Mouse (Mus musculus): ENCODE results near the gene Epor.

The Epor gene

GRCm38 (mm10) chr9:21962416-21963059 is 768 bp downstream of the Epor start:
- in situ Hi-C loops (cut with MboI), result no loop called here

DNA sequence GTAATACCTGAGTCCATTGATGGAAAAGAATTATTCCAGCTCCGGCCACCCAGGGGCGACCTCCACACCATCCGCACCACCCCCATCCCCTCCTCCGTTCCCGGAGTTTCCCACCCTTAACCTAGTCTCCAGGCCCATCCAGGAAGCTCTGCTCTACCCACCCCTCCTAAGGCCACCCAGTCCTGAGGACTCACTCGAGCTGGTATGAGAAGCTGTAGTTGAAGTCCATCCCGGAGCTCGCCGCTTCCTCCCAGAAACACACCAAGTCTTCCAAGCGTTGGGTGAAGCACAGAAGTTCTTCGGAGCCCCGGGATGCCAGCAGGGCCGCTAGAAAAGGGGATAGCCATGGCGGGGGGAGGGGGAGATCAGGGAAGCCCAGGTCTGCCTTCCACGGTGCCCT is 1.3 kb downstream of the Epor start:
- in situ Hi-C loops (cut with MboI), result no loop called here

GRCm38 (mm10) chr9:21961366-21961980 is 1.8 kb downstream of the Epor start:
- in situ Hi-C loops (cut with MboI), result no loop called here

- in situ Hi-C loops (cut with MboI), result no loop called here
Observed at GRCm38 (mm10) chr9:21960558-21961208, 2.6 kb downstream of the Epor start.

DNA sequence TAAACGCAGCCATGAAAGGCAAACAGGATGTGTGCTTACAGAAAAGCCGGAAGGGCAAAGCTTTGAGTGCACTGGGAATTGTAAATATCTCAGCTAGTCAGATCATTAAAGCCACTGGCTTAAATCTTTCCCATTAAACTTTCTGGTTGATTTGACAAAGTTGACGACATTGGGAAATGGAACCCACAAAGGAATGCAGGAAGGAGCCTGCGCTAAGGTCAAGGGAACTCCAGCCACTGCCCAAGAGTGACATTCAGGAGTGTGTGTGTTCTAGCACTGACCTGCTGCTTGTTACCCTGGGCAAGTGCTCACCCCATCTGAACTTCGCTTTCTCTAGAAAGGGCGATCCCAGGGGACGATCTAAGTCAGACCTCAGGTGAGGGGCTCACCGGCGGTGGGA is 3.2 kb downstream of the Epor start:
- in situ Hi-C loops (cut with MboI), result no loop called here

- in situ Hi-C loops (cut with MboI), result no loop called here
Observed at GRCm38 (mm10) chr9:21959244-21959643, 4.1 kb downstream of the Epor start.

- in situ Hi-C loops (cut with MboI), result no loop called here
Observed at GRCm38 (mm10) chr9:21958372-21958771, 4.9 kb downstream of the Epor start.

GRCm38 (mm10) chr9:21955570-21956281 is 7.6 kb downstream of the Epor start, which contains the start of gene Swsap1:
TSS of gene Swsap1 (plus strand) at chr9:21955755.
- in situ Hi-C loops (cut with MboI), result no loop called here

DNA sequence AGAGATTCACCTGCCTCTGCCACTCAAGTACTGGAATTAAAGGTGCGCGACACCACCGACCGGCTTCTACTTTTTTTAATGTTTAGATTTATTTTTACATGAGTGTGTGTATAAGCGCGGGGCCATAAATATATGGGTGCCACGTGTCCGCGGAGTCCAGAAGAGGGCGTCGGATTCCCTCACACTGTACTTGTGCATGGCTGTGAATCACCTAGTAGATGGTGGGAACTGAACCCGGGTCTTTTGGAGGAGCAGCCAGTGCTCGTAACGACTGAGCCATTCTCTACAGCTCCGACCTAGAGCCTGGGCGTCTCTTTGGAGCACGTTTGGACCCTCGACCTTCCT is 8.1 kb downstream of the Epor start:
- in situ Hi-C loops (cut with MboI), result no loop called here

DNA sequence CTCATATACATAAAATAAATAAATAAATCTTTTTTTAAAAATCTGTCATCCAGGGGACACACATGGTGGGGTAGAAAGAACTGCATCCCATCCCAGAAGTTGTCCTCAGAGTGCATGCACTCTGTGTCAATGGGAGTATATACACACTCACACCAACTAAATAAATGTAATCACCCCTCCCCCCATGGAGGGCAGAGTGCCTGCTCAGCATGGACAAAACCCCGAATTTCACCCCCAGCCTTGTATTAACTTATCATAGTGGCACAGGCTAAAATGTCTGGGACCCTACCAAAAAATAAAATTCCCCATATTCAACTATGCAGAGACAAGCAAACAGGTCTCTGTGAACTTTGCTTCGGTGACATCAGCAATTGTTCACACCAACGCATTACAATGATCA is 8.7 kb downstream of the Epor start:
- in situ Hi-C loops (cut with MboI), result no loop called here

GRCm38 (mm10) chr9:21953600-21953999 is 9.7 kb downstream of the Epor start:
- in situ Hi-C loops (cut with MboI), result no loop called here

GRCm38 (mm10) chr9:21951977-21952376 is 11.3 kb downstream of the Epor start:
- in situ Hi-C loops (cut with MboI), result no loop called here

DNA sequence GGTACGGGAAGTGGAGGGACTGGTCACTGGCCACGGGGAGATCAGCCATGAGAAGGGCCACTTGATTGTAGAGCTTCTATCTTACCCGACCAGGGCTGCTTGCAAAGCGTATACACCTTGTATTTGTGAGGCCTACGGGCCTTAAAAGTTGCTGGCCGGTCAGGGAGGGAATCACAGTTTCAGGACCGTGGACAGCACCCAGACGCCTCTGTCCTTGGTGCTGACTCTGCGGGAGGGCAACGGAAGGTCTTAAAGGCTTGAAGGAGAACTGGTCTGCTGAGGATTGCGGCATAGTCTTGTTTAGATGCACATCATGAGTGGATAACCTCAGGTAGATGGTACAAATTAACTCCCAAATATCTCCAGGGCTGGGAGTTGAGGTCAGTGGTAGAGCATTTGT is 13.0 kb downstream of the Epor start:
- in situ Hi-C loops (cut with MboI), result no loop called here

DNA sequence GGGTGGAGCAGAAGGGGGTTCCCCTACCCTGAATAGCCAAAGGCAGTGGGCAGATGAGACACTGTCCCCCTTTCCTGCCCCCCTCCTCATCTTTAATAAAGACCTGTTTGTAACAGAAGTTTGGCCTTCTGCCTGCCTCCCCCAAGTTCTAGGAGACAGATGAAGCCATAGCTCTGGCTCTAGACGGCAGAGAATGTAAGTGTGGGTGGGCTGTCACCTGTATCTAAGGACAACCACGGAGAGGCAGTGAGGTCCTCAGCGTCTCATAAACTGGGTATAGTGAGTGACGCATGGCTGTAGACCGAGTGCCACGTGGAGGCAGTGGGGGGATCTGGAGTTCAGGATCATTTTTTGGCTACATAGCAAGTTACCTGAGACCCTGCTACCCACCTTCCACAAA is 14.5 kb downstream of the Epor start:
- in situ Hi-C loops (cut with MboI), result no loop called here

DNA sequence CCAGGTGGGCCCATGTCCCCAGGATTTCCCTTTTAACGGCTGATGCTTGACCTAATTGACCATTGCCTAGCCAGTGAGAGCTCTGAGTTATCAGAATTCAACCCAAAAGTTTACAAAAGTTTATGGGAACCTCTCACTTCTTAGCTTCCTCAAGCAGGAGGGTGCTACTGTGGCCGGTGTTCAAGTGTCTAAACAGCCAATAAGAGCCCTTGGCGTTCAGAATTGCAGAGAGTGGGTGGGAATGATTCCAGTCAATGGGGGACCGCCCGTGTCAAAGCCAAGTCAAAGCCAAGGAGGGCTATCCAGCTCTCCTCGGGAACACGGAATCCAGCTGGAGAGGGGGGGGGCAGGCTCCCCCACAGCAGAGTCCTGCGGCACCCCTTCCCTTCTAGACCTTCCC is 15.2 kb downstream of the Epor start:
- in situ Hi-C loops (cut with MboI), result no loop called here

DNA sequence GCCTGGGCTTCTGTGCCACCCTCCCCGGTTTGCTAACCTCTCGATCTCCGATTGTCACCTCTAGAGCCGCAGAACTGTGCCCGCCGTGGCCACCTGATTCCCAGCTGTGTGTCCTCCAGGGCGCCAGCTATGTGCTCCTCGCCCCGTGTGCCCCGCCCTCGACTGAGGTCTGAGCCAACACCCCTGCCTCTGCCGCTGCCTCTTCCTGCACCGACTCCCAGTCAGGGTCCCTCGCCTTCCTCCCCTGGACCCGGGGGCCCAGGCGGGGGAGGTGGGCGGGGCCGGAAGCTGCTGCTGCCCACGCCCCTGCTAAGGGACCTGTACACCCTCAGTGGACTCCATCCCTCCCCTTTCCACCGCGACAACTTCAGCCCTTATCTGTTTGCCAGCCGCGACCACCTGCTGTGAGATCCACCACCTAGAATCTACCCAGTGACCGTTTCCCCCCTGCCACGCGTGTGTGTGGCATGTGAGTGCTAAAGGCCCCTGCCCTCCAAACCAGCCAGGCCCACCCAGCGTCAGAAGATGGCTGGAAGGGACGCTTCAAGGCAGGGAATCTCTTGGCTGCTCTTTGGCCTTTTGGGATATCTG is 15.7 kb downstream of the Epor start:
- in situ Hi-C loops (cut with MboI), result no loop called here

GRCm38 (mm10) chr9:21944267-21944666 is 19.0 kb downstream of the Epor start:
- in situ Hi-C loops (cut with MboI), result no loop called here

- in situ Hi-C loops (cut with MboI), result no loop called here
Observed at GRCm38 (mm10) chr9:21943638-21944037, 19.7 kb downstream of the Epor start.

DNA sequence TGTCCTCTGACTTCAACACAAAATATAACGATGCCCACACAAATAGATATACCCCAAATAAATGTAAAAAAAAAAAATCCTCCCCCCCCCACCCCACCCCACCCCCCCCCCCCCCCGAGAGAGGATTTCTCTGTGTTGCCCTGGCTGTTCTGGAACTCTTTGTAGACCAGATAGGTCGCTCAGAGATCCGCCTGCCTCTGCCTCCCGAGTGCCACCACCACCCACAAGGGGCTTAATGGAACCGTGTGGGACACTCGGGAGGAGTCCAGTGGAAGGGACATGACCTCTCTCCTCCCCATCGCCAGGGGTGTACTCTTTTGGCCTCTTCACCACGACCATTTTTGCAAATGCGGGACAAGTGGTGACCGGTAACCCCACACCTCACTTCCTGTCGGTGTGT is 20.3 kb downstream of the Epor start:
- in situ Hi-C loops (cut with MboI), result no loop called here

- in situ Hi-C loops (cut with MboI), result no loop called here
Observed at GRCm38 (mm10) chr9:21938234-21938855, 25.0 kb downstream of the Epor start.

- in situ Hi-C loops (cut with MboI), result no loop called here
Observed at GRCm38 (mm10) chr9:21937711-21938175, 25.6 kb downstream of the Epor start.

Measured in mature B cell (primary cell).